Mouse (Mus musculus): ENCODE results near the gene Gabrb2.

DNA sequence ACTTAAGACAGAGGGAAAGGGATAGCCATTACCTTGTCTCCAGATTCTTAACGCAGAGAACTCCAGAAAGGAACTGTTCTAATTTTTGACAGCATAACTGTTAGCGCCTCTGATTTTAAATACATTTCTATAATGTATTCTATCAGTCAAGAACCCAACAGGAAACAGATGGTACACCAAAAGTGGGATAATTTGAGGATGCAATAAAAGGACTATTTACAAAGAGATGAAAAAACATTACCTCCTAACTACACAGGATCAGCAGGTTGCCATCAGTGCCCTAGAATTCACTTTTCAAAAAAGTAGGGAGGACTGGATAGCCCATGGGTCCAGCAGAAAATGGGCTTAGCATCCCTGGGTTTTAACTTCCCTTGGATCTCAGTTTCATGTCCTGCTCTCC, 102.4 kb downstream of the Gabrb2 start:
- no peak for TF ChIP-seq POLR2AphosphoS5 (IDR thresholded peaks at IDR 0.05; ENCODE audit: borderline replicate concordance, low read depth, low read length)
- TF ChIP-seq CTCF (IDR thresholded peaks at IDR 0.05 in 2 of 3, conservative IDR thresholded peaks at IDR 0.05 in 1 of 3; ENCODE audit: control insufficient read depth in 1 of 3, insufficient read depth in 1 of 3, low read depth in 2 of 3, low read length in 3 of 3, poor library complexity in 1 of 3, severe bottlenecking in 1 of 3) = no peak
- TF ChIP-seq ZC3H11A (IDR thresholded peaks at IDR 0.05; ENCODE audit: low read depth, low read length) = no peak

Measured in MEL (cell line).